Mouse (Mus musculus): ENCODE measurements at regions not wholly inside any gene's neighbourhood (a gene's known extent, or its start where the extent isn't known, plus 50 kb on each side); places are given as distances from the start of the nearest gene placed in this dataset.

- DNase-seq, result no peak
These were observed 394.0 kb upstream of the Camk1g start for GRCm38 (mm10) chr1:193764103-193764502.

- DNase-seq, result no peak
These were observed 381.7 kb upstream of the Camk1g start for GRCm38 (mm10) chr1:193751819-193752251.

- DNase-seq, result no peak
These were observed 380.8 kb upstream of the Camk1g start for GRCm38 (mm10) chr1:193750929-193751328.

GRCm38 (mm10) chr1:193747426-193747960 is 377.4 kb upstream of the Camk1g start:
- DNase-seq, result no peak

- DNase-seq, result no peak
These were observed 372.6 kb upstream of the Camk1g start for GRCm38 (mm10) chr1:193742688-193743087.

GRCm38 (mm10) chr1:193738821-193739220 is 368.7 kb upstream of the Camk1g start:
- peak; percentile 55 for DNase-seq

GRCm38 (mm10) chr1:193735949-193736518 is 365.9 kb upstream of the Camk1g start:
- DNase-seq, result no peak

GRCm38 (mm10) chr1:193734014-193734763 is 364.1 kb upstream of the Camk1g start:
- DNase-seq, result no peak

- DNase-seq, result no peak
These were observed 363.3 kb upstream of the Camk1g start for GRCm38 (mm10) chr1:193733402-193733801.

- DNase-seq, result no peak
These were observed 362.0 kb upstream of the Camk1g start for GRCm38 (mm10) chr1:193732113-193732512.

GRCm38 (mm10) chr1:193721850-193722249 is 351.8 kb upstream of the Camk1g start:
- no peak for DNase-seq

GRCm38 (mm10) chr1:193720420-193720851 is 350.3 kb upstream of the Camk1g start:
- DNase-seq, result no peak

- DNase-seq, result no peak
These were observed 345.2 kb upstream of the Camk1g start for GRCm38 (mm10) chr1:193715328-193715727.

- DNase-seq, result no peak
These were observed 344.5 kb upstream of the Camk1g start for GRCm38 (mm10) chr1:193714631-193715030.

GRCm38 (mm10) chr1:193705205-193705604 is 335.1 kb upstream of the Camk1g start:
- peak; percentile 59 for DNase-seq

GRCm38 (mm10) chr1:193702707-193703419 is 332.8 kb upstream of the Camk1g start:
- peak; percentile 62 for DNase-seq

GRCm38 (mm10) chr1:193700217-193700616 is 330.1 kb upstream of the Camk1g start:
- no peak for DNase-seq

GRCm38 (mm10) chr1:193698603-193699266 is 328.6 kb upstream of the Camk1g start:
- peak; percentile 86 for DNase-seq

- no peak for DNase-seq
These were observed 327.8 kb upstream of the Camk1g start for GRCm38 (mm10) chr1:193697857-193698256.

GRCm38 (mm10) chr1:193697001-193697400 is 326.9 kb upstream of the Camk1g start:
- DNase-seq, result peak; percentile 4

GRCm38 (mm10) chr1:193692991-193693390 is 322.9 kb upstream of the Camk1g start:
- no peak for DNase-seq

GRCm38 (mm10) chr1:193689601-193690000 is 319.5 kb upstream of the Camk1g start:
- no peak for DNase-seq
